Mouse (Mus musculus) liver, embryonic 13.5 days (tissue): ENCODE results near the gene Arhgap31. TPM values are rescaled to one million over a fixed set of nuclear protein-coding genes. Genes with fewer than 3 reads are reported as not detected.
A peak's percentile ranks its signal among the peaks of the same experiment; 100 is the strongest.

Experiments
- ATAC-seq: fragments of 200-750 bp; cut with Nextera tagmentation; 2 replicates; pipeline ENCODE4 v1.8.0; 2017; ENCODE audit warnings: low read depth, mild to moderate bottlenecking, moderate number of reproducible peaks, moderate library complexity
- DNase-seq: peaks from one replicate; pipeline ENCODE4 v3.0.0; 2022
- H3K27ac ChIP-seq: fragments of 300-500 bp; sonication (generic); 2 replicates; pipeline ENCODE4 v1.5.1; 2015; ENCODE audit warnings: moderate library complexity, mild to moderate bottlenecking, inconsistent platforms
- H3K27me3 ChIP-seq: fragments of 300-500 bp; sonication (generic); 2 replicates; pipeline ENCODE4 v1.6.1; 2015; ENCODE audit warnings: mild to moderate bottlenecking, inconsistent platforms
- H3K36me3 ChIP-seq: fragments of 300-500 bp; sonication (generic); 2 replicates; pipeline ENCODE4 v1.6.1; 2015; ENCODE audit warnings: mild to moderate bottlenecking, inconsistent platforms
- H3K4me1 ChIP-seq: fragments of 300-500 bp; sonication (generic); replicated peaks from 2 replicates; pipeline ENCODE4 v1.6.1; 2015; ENCODE audit warnings: inconsistent platforms
- H3K4me2 ChIP-seq: fragments of 300-500 bp; sonication (generic); 2 replicates; pipeline ENCODE4 v1.6.1; 2015; ENCODE audit warnings: inconsistent platforms, mild to moderate bottlenecking, moderate library complexity
- H3K4me3 ChIP-seq: fragments of 300-500 bp; sonication (generic); replicated peaks from 2 replicates; pipeline ENCODE4 v1.5.1; 2015; ENCODE audit warnings: mild to moderate bottlenecking, inconsistent platforms
- H3K9ac ChIP-seq: fragments of 300-500 bp; sonication (generic); 2 replicates; pipeline ENCODE4 v1.6.1; 2015; ENCODE audit warnings: mild to moderate bottlenecking, inconsistent platforms
- H3K9me3 ChIP-seq: fragments of 300-500 bp; sonication (generic); replicated peaks from 2 replicates; pipeline ENCODE4 v1.6.1; 2016; ENCODE audit warnings: inconsistent platforms
- WGBS: fragments of 180-500 bp; shearing (Covaris S2); methylation state at CpG from one replicate; pipeline ENCODE4 v1.1.7; 2015; ENCODE audit not compliant: insufficient replicate concordance; 5-methylcytosine and 5-hydroxymethylcytosine counted together
- polyA plus RNA-seq: library from polyadenylated mRNA; unstranded; fragments of >200 nt; fragmentation: Nextera tagmentation; extraction: Ambion mirVana; gene quantifications from 2 replicates; pipeline ENCODE4 v1.2.1, GENCODE M21; 2015

Gene Arhgap31
- polyA plus RNA-seq, 1 experiment from 2014 or later, result 1.2 TPM

- no peak overlapping the region for H3K9ac ChIP-seq
- H3K4me3 ChIP-seq, result no peak overlapping the region
- H3K4me2 ChIP-seq, result no peak overlapping the region
- 28% methylated on average over 6 of the region's 6 CpGs for WGBS
- no peak for ATAC-seq
- peaks cover 4% of the 10 kb centered on the region; the same call in 1 of the 2 replicates for H3K9me3 ChIP-seq
- no peak for DNase-seq
- H3K27me3 ChIP-seq, result no peaks in the 10 kb centered on the region; the same call in 1 of the 2 replicates
- no peaks in the 10 kb centered on the region for H3K4me1 ChIP-seq
- no peak overlapping the region for H3K27ac ChIP-seq
- H3K36me3 ChIP-seq, result no peaks in the 10 kb centered on the region
Observed at GRCm38 (mm10) chr16:38619054-38619453, 94.0 kb downstream of the Arhgap31 start.

- Histone ChIP-seq H3K4me3 (no peak overlapping the region), H3K9ac (no peak overlapping the region), H3K4me1 (no peaks in the 10 kb centered on the region), H3K27me3 (no peaks in the 10 kb centered on the region), H3K36me3 (no peaks in the 10 kb centered on the region), H3K4me2 (no peak overlapping the region), H3K9me3 (peaks cover 4% of the 10 kb centered on the region; the same call in 1 of the 2 replicates), H3K27ac (no peak overlapping the region)
- DNase-seq (no peak), ATAC-seq (no peak)
- 81% methylated on average over 13 of the region's 13 CpGs for WGBS
Observed at GRCm38 (mm10) chr16:38617977-38618376, 95.1 kb downstream of the Arhgap31 start.

GRCm38 (mm10) chr16:38613646-38614045 lies 99.4 kb downstream of the Arhgap31 start:
- Histone ChIP-seq H3K27ac (no peak overlapping the region), H3K4me3 (no peak overlapping the region), H3K9ac (no peak overlapping the region), H3K27me3 (no peaks in the 10 kb centered on the region), H3K36me3 (peaks cover 5% of the 10 kb centered on the region; the same call in 1 of the 2 replicates), H3K4me1 (no peaks in the 10 kb centered on the region), H3K9me3 (peaks cover 7% of the 10 kb centered on the region; the same call in 1 of the 2 replicates), H3K4me2 (no peak overlapping the region)
- WGBS, result 83% methylated on average over 6 of the region's 6 CpGs
- no peak for ATAC-seq
- no peak for DNase-seq

GRCm38 (mm10) chr16:38612646-38613045 lies 100.4 kb downstream of the Arhgap31 start:
- Histone ChIP-seq H3K4me1 (no peaks in the 10 kb centered on the region), H3K36me3 (peaks cover 5% of the 10 kb centered on the region; the same call in 1 of the 2 replicates), H3K4me3 (no peak overlapping the region), H3K9ac (no peak overlapping the region), H3K27ac (no peak overlapping the region), H3K4me2 (no peak overlapping the region), H3K27me3 (no peaks in the 10 kb centered on the region), H3K9me3 (peaks cover 7% of the 10 kb centered on the region; the same call in 1 of the 2 replicates)
- DNase-seq (no peak), ATAC-seq (no peak)
- WGBS, result 61% methylated on average over 5 of the region's 5 CpGs

- Histone ChIP-seq H3K4me1 (no peaks in the 10 kb centered on the region), H3K9me3 (0 out of 2 replicates have a peak, but pooled peaks cover 2% of the 10 kb centered on the region), H3K36me3 (peaks cover 5% of the 10 kb centered on the region; the same call in 1 of the 2 replicates), H3K9ac (no peak overlapping the region), H3K27ac (no peak overlapping the region), H3K4me3 (no peak overlapping the region), H3K27me3 (no peaks in the 10 kb centered on the region), H3K4me2 (no peak overlapping the region)
- DNase-seq (no peak), ATAC-seq (no peak)
- WGBS, result 66% methylated on average over 18 of the region's 18 CpGs
Observed at GRCm38 (mm10) chr16:38609092-38609491, 104.0 kb downstream of the Arhgap31 start.

- Histone ChIP-seq H3K9ac (no peak overlapping the region), H3K27ac (no peak overlapping the region), H3K27me3 (no peaks in the 10 kb centered on the region), H3K4me1 (no peaks in the 10 kb centered on the region), H3K4me2 (no peak overlapping the region), H3K9me3 (0 out of 2 replicates have a peak, but pooled peaks cover 2% of the 10 kb centered on the region), H3K4me3 (no peak overlapping the region), H3K36me3 (peaks cover 5% of the 10 kb centered on the region; the same call in 1 of the 2 replicates)
- WGBS, result 69% methylated on average over 12 of the region's 12 CpGs
- no peak for DNase-seq
- ATAC-seq, result no peak
Observed at GRCm38 (mm10) chr16:38608687-38609086, 104.4 kb downstream of the Arhgap31 start.

- H3K27ac ChIP-seq, result no peak overlapping the region
- H3K9me3 ChIP-seq, result 0 out of 2 replicates have a peak, but pooled peaks cover 2% of the 10 kb centered on the region
- H3K27me3 ChIP-seq, result no peaks in the 10 kb centered on the region
- H3K36me3 ChIP-seq, result peaks cover 5% of the 10 kb centered on the region; the same call in 1 of the 2 replicates
- no peak overlapping the region for H3K9ac ChIP-seq
- no peak overlapping the region for H3K4me3 ChIP-seq
- H3K4me1 ChIP-seq, result no peaks in the 10 kb centered on the region
- WGBS, result 61% methylated on average over 7 of the region's 7 CpGs
- no peak for ATAC-seq
- no peak overlapping the region for H3K4me2 ChIP-seq
- DNase-seq, result no peak
Observed at GRCm38 (mm10) chr16:38606509-38606908, 106.6 kb downstream of the Arhgap31 start.

GRCm38 (mm10) chr16:38602989-38603804 lies 109.9 kb downstream of the Arhgap31 start:
- WGBS, result 40% methylated on average over 11 of the region's 11 CpGs
- Histone ChIP-seq H3K36me3 (no peaks in the 10 kb centered on the region), H3K9ac (no peak overlapping the region), H3K4me2 (peak overlapping the region; percentile 8; the same call in 1 of the 2 replicates), H3K4me1 (no peaks in the 10 kb centered on the region), H3K27me3 (no peaks in the 10 kb centered on the region), H3K9me3 (no peaks in the 10 kb centered on the region), H3K4me3 (no peak overlapping the region), H3K27ac (no peak overlapping the region)
- 0 out of 2 replicates have a peak, but pooled peaks have one; percentile 50 for ATAC-seq
- DNase-seq, result no peak

GRCm38 (mm10) chr16:38598986-38599680 lies 113.9 kb downstream of the Arhgap31 start:
- H3K9me3 ChIP-seq, result no peaks in the 10 kb centered on the region
- H3K9ac ChIP-seq, result no peak overlapping the region
- H3K4me3 ChIP-seq, result no peak overlapping the region
- no peaks in the 10 kb centered on the region for H3K27me3 ChIP-seq
- no peak overlapping the region for H3K4me2 ChIP-seq
- ATAC-seq (no peak), DNase-seq (no peak)
- 56% methylated on average over 11 of the region's 11 CpGs for WGBS
- H3K27ac ChIP-seq, result no peak overlapping the region
- H3K4me1 ChIP-seq, result no peaks in the 10 kb centered on the region
- H3K36me3 ChIP-seq, result no peaks in the 10 kb centered on the region

- Histone ChIP-seq H3K9ac (no peak overlapping the region), H3K4me3 (no peak overlapping the region), H3K4me1 (no peaks in the 10 kb centered on the region), H3K36me3 (peaks cover 14% of the 10 kb centered on the region), H3K9me3 (no peaks in the 10 kb centered on the region), H3K4me2 (no peak overlapping the region), H3K27ac (no peak overlapping the region), H3K27me3 (no peaks in the 10 kb centered on the region)
- DNase-seq (no peak), ATAC-seq (no peak)
- WGBS, result 64% methylated on average over 2 of the region's 2 CpGs
Observed at GRCm38 (mm10) chr16:38596651-38597050, 116.4 kb downstream of the Arhgap31 start.

GRCm38 (mm10) chr16:38596099-38596498 lies 117.0 kb downstream of the Arhgap31 start:
- DNase-seq (no peak), ATAC-seq (no peak)
- H3K36me3 ChIP-seq, result peaks cover 19% of the 10 kb centered on the region
- H3K27ac ChIP-seq, result no peak overlapping the region
- H3K4me1 ChIP-seq, result no peaks in the 10 kb centered on the region
- whole genome bisulfite sequencing, result 75% methylated on average over 2 of the region's 2 CpGs
- no peak overlapping the region for H3K9ac ChIP-seq
- no peaks in the 10 kb centered on the region for H3K9me3 ChIP-seq
- H3K4me2 ChIP-seq, result no peak overlapping the region
- no peaks in the 10 kb centered on the region for H3K27me3 ChIP-seq
- no peak overlapping the region for H3K4me3 ChIP-seq
